Mouse (Mus musculus) ES-E14 (cell line): ENCODE measurements around the gene Caskin1. TPM values are rescaled to one million over a fixed set of nuclear protein-coding genes. Genes with fewer than 3 reads are reported as not detected.

Source experiments
- DNase-seq: peaks from one replicate; pipeline ENCODE4 v3.0.0-alpha.2; 2013; ENCODE audit warnings: low read depth, low spot score
- H3K27ac ChIP-seq: 2 replicates; pipeline ENCODE4 v1.5.1; 2012; ENCODE audit warnings: low read depth, mild to moderate bottlenecking, low read length, moderate library complexity, mixed read lengths; ENCODE audit not compliant: poor library complexity, insufficient read depth, severe bottlenecking
- H3K36me3 ChIP-seq: 2 replicates; pipeline ENCODE4 v1.6.1; 2012; ENCODE audit warnings: mild to moderate bottlenecking, low read length, moderate library complexity, mixed read lengths; ENCODE audit not compliant: control insufficient read depth, poor library complexity, insufficient read depth, severe bottlenecking
- H3K4me1 ChIP-seq, 2 experiments: fragments of 150-350 bp in 1 of 2; sonication (generic) in 1 of 2; 2 replicates each; pipeline ENCODE4 v1.6.1; 2012; ENCODE audit warnings: low read length in 2 of 2, mild to moderate bottlenecking in 1 of 2, mixed read lengths in 1 of 2; ENCODE audit not compliant: control insufficient read depth in 2 of 2, insufficient read depth in 2 of 2, poor library complexity in 1 of 2
- H3K4me3 ChIP-seq, 2 experiments: fragments of 150-350 bp in 1 of 2; sonication (generic) in 1 of 2; 2 replicates each; pipeline ENCODE4 v1.5.1; 2012; ENCODE audit warnings: low read length in 2 of 2, low read depth in 1 of 2, mild to moderate bottlenecking in 1 of 2, mixed read lengths in 1 of 2; ENCODE audit not compliant: insufficient read depth in 1 of 2, poor library complexity in 1 of 2, severe bottlenecking in 1 of 2
- H3K9ac ChIP-seq: 2 replicates; pipeline ENCODE4 v1.6.1; 2012; ENCODE audit warnings: low read depth, mild to moderate bottlenecking, low read length, mixed read lengths; ENCODE audit not compliant: poor library complexity, insufficient read depth, severe bottlenecking
- H3K9me3 ChIP-seq: fragments of 150-350 bp; sonication (generic); 2 replicates; pipeline ENCODE4 v1.6.1; 2012; ENCODE audit warnings: low read depth, mild to moderate bottlenecking, low read length; ENCODE audit not compliant: control insufficient read depth, insufficient read depth
- CHD2 ChIP-seq: IDR thresholded peaks from 2 replicates; pipeline ENCODE4 v1.6.1; 2014; ENCODE audit warnings: mild to moderate bottlenecking, low read depth, low read length, inconsistent platforms
- HCFC1 ChIP-seq: IDR thresholded peaks from 2 replicates; pipeline ENCODE4 v1.6.1; 2012; ENCODE audit warnings: low read length, inconsistent platforms, borderline replicate concordance; ENCODE audit not compliant: insufficient read depth
- MAFK ChIP-seq: IDR thresholded peaks from 2 replicates; pipeline ENCODE4 v1.6.1; 2014; ENCODE audit warnings: mild to moderate bottlenecking, low read depth, low read length, inconsistent platforms; ENCODE audit not compliant: insufficient read depth
- ZC3H11A ChIP-seq: IDR thresholded peaks from 2 replicates; pipeline ENCODE4 v1.6.1; 2012; ENCODE audit warnings: low read depth, mild to moderate bottlenecking, inconsistent platforms, low read length, borderline replicate concordance
- ZNF384 ChIP-seq: IDR thresholded peaks from 2 replicates; pipeline ENCODE4 v1.6.1; 2012; ENCODE audit warnings: low read depth, low read length, inconsistent platforms
- in situ Hi-C, 2 experiments: fragments of 600-800 bp; cut with MboI; formaldehyde crosslinking; loops; one replicate each; pipeline ENCODE4 v1.15.1; 2025; ENCODE audit warnings: low sequenced_read_pairs in 2 of 2, inconsistent platforms in 1 of 2; ENCODE audit not compliant: unreplicated experiment in 2 of 2
- total RNA-seq: library from RNA; depleted of rRNA; stranded (reverse); fragments of 300-350 nt; gene quantifications from 2 replicates; pipeline ENCODE4 v1.2.3, GENCODE M21; 2012

Caskin1 gene
- total RNA-seq, 1 experiment, result 2.0 TPM

- H3K9me3 ChIP-seq, result no peaks in the 10 kb centered on the region
- peak overlapping the region in 1 of 2 experiments; percentile 71; a peak in 2 of 4 replicates for H3K4me3 ChIP-seq
- H3K9ac ChIP-seq, result no peak overlapping the region; the same call in 1 of the 2 replicates
- no peak overlapping the region for H3K27ac ChIP-seq
- DNase-seq, result no peak
- no peaks in the 10 kb centered on the region; a peak in 1 of 4 replicates for H3K4me1 ChIP-seq
- H3K36me3 ChIP-seq, result no peaks in the 10 kb centered on the region; the same call in 1 of the 2 replicates
- TF ChIP-seq HCFC1 (no peak), CHD2 (no peak), MAFK (no peak), ZC3H11A (no peak), ZNF384 (no peak)
- in situ Hi-C loops, result no loop called here
Observed at GRCm38 (mm10) chr17:24548435-24548834, 60.0 kb downstream of the Caskin1 start.

- no peak overlapping the region; the same call in 1 of the 2 replicates for H3K9ac ChIP-seq
- TF ChIP-seq ZC3H11A (no peak), MAFK (no peak), ZNF384 (no peak), CHD2 (no peak), HCFC1 (no peak)
- no peaks in the 10 kb centered on the region; the same call in 1 of the 2 replicates for H3K36me3 ChIP-seq
- H3K9me3 ChIP-seq, result no peaks in the 10 kb centered on the region
- no peak for DNase-seq
- no peak overlapping the region for H3K27ac ChIP-seq
- H3K4me1 ChIP-seq, result no peaks in the 10 kb centered on the region; a peak in 1 of 4 replicates
- in situ Hi-C loops, result no loop called here
- H3K4me3 ChIP-seq, result peak overlapping the region; percentile 58 to 71
Observed at GRCm38 (mm10) chr17:24548921-24549617, 60.7 kb downstream of the Caskin1 start.

GRCm38 (mm10) chr17:24549618-24550415 lies 61.4 kb downstream of the Caskin1 start, which contains the start of gene Pkd1:
Gene Pkd1 (plus strand): TSS chr17:24549834.
- peak within 1 kb of the TSS; percentile 73 to 76 for H3K4me3 ChIP-seq
- H3K27ac ChIP-seq, result peak within 1 kb of the TSS; percentile 35
- DNase-seq, result peak; percentile 99
- peak within 1 kb of the TSS; percentile 79 for H3K9ac ChIP-seq
- in situ Hi-C loops, result no loop called here
- TF ChIP-seq ZC3H11A, result no peak
- TF ChIP-seq MAFK, result 0 out of 2 replicates have a peak, but pooled peaks have one; percentile 21
- no peak for TF ChIP-seq ZNF384
- no peaks in the 10 kb centered on the region; the same call in 1 of the 2 replicates for H3K36me3 ChIP-seq
- H3K9me3 ChIP-seq, result no peaks in the 10 kb centered on the region
- H3K4me1 ChIP-seq, result no peaks in the 10 kb centered on the region

GRCm38 (mm10) chr17:24550416-24551049 lies 62.1 kb downstream of the Caskin1 start:
- in situ Hi-C loops, result no loop called here
- no peak for DNase-seq
- Histone ChIP-seq H3K27ac (peak overlapping the region; percentile 35; the same call in 1 of the 2 replicates), H3K4me1 (no peaks in the 10 kb centered on the region), H3K36me3 (no peaks in the 10 kb centered on the region; the same call in 1 of the 2 replicates), H3K9me3 (no peaks in the 10 kb centered on the region), H3K4me3 (peak overlapping the region; percentile 73 to 76), H3K9ac (peak overlapping the region; percentile 79)
- no peak for TF ChIP-seq CHD2
- no peak for TF ChIP-seq MAFK
